In the genomic region with DNA sequence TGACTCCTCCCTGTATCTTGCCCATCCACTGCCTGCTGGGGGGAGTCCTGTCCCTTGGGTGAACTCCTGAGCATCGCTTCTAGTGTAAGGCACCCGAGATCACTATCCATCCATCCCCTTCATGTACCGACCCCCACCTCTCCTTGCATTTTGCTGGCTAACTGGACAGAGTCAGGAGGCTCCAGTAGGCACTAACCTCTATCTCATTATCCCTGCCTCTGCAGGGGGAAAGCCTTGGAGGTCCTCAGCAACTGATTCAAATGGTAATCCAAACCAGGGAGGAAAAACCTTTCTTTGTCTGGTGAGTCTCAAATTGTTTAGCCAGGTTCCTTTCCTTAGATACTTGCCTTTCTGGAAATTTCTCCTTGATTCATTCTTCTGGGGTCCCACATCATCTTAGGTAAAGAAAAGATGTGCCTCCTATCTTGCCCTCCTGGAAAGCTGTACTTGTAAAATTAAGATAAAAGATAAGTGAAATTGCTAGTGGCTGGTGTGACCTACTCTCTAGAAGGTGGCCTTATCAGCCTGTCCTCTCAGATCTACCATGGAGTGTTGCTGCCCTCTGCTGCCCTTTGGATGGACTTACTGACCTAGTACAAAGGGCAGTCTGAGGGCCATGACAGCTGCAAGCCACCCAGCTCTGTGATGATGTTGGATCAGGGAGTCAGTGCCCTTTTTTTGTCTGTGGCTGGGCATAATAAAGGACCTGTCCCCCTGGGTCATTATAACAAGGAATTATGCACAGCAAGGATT, we compare ENCODE assay signal across 9 mouse cellular contexts. TPM values are rescaled to one million over a fixed set of nuclear protein-coding genes. Genes with fewer than 3 reads are reported as not detected.
DNase-seq lines count a peak whose midpoint lies in the region; ATAC-seq and TF ChIP-seq lines count a peak whose summit lies in the region.
"Had no signal": no experiment of that assay in that cellular context is flagged by ENCODE, and none has a peak within 500 bp of the region (broad histone marks: within the 10 kb centered on the region; RNA-seq: fewer than 3 reads in every experiment).

No protein-coding gene starts in this region.

- 73% methylated on average over 3 of the region's 3 CpGs for WGBS in kidney, postnatal 0 days
- WGBS in liver, adult 2 months: 78% methylated on average over 3 of the region's 3 CpGs
- WGBS in neural tube, embryonic 11.5 days: 68% methylated on average over 3 of the region's 3 CpGs

- H3K9ac ChIP-seq in kidney, postnatal 0 days (ENCODE audit: low read depth, low read length): no peak overlapping the region
- H3K9ac ChIP-seq in liver, adult 2 months (ENCODE audit: low read depth, low read length): no peak overlapping the region
- no peak overlapping the region for H3K9ac ChIP-seq in neural tube, embryonic 11.5 days (ENCODE audit: low read length)

- H3K4me2 ChIP-seq in kidney, postnatal 0 days (ENCODE audit: low read length): no peak overlapping the region
- no peak overlapping the region for H3K4me2 ChIP-seq in neural tube, embryonic 11.5 days (ENCODE audit: low read depth)

- peak; percentile 81 for TF ChIP-seq CTCF in kidney, postnatal 0 days (IDR thresholded peaks at IDR 0.05; ENCODE audit: low read depth)
- peak; percentile 78 for TF ChIP-seq CTCF in liver, adult 2 months (IDR thresholded peaks at IDR 0.05; ENCODE audit: low read depth, low read length)

- ATAC-seq in kidney, postnatal 0 days (replicated peaks; ENCODE audit: low FRiP score, low read depth): no peak
- ATAC-seq in neural tube, embryonic 11.5 days (ENCODE audit: insufficient read depth, low FRiP score, low TSS enrichment): no peak

- H3K27ac ChIP-seq in kidney, postnatal 0 days: no peak overlapping the region
- H3K27ac ChIP-seq in liver, adult 2 months (replicated peaks; ENCODE audit: insufficient read depth, low read depth, low read length): no peak overlapping the region
- no peak overlapping the region for H3K27ac ChIP-seq in neural tube, embryonic 11.5 days (ENCODE audit: low read depth, low read length)

- TF ChIP-seq POLR2A in liver, adult 2 months (IDR thresholded peaks at IDR 0.05; ENCODE audit: extremely low read depth, insufficient read depth, low read length): no peak

- no peaks in the 10 kb centered on the region for H3K4me1 ChIP-seq in kidney, postnatal 0 days (replicated peaks; ENCODE audit: insufficient read depth, low read length)
- H3K4me1 ChIP-seq in liver, adult 2 months (ENCODE audit: control insufficient read depth, insufficient read depth, low read length): no peaks in the 10 kb centered on the region
- no peaks in the 10 kb centered on the region for H3K4me1 ChIP-seq in neural tube, embryonic 11.5 days (ENCODE audit: control insufficient read depth, insufficient read depth, low read length)

- H3K79me2 ChIP-seq in liver, adult 2 months (ENCODE audit: control insufficient read depth, insufficient read depth, low read length): no peaks in the 10 kb centered on the region

- H3K36me3 ChIP-seq in kidney, postnatal 0 days (ENCODE audit: insufficient read depth, low read length): no peaks in the 10 kb centered on the region
- H3K36me3 ChIP-seq in liver, adult 2 months (ENCODE audit: control insufficient read depth, insufficient read depth, low read length): no peaks in the 10 kb centered on the region
- H3K36me3 ChIP-seq in neural tube, embryonic 11.5 days (ENCODE audit: control insufficient read depth, insufficient read depth, low read length): no peaks in the 10 kb centered on the region

- no peaks in the 10 kb centered on the region for H3K27me3 ChIP-seq in kidney, postnatal 0 days (ENCODE audit: insufficient read depth, low read length)
- H3K27me3 ChIP-seq in liver, adult 2 months (ENCODE audit: control insufficient read depth, insufficient read depth, low read length): no peaks in the 10 kb centered on the region
- no peaks in the 10 kb centered on the region for H3K27me3 ChIP-seq in neural tube, embryonic 11.5 days (ENCODE audit: control insufficient read depth, insufficient read depth, low read length)

- no peak overlapping the region for H3K4me3 ChIP-seq in kidney, postnatal 0 days (replicated peaks; ENCODE audit: low read depth, low read length)
- no peak overlapping the region for H3K4me3 ChIP-seq in liver, adult 2 months (ENCODE audit: insufficient read depth, low read depth, low read length)
- H3K4me3 ChIP-seq in neural tube, embryonic 11.5 days (ENCODE audit: low read depth, low read length): no peak overlapping the region
- H3K4me3 ChIP-seq: erythroblast, embryonic 14.5 days had no signal

- H3K9me3 ChIP-seq in kidney, postnatal 0 days (replicated peaks; ENCODE audit: low read length): no peaks in the 10 kb centered on the region
- H3K9me3 ChIP-seq in neural tube, embryonic 11.5 days (ENCODE audit: control insufficient read depth, low read length): no peaks in the 10 kb centered on the region

- peak; percentile 26 to 52 for DNase-seq in urinary bladder, adult 18-20 months (ENCODE audit: low spot score in 2 of 2)
- no peak for DNase-seq in urinary bladder, postnatal 10 days (ENCODE audit: low spot score)
- peak; percentile 83 for DNase-seq in cerebellum, adult 9-11 months
- peak; percentile 39 to 68 for DNase-seq in gastrocnemius, postnatal 4 days (ENCODE audit: low spot score in 2 of 2)
- peak; percentile 75 for DNase-seq in kidney, postnatal 0 days (ENCODE audit: low spot score)
- DNase-seq in liver, adult 2 months (ENCODE audit: extremely low read depth, low read depth, low spot score): peak; percentile 76
- peak; percentile 84 for DNase-seq in neural tube, embryonic 11.5 days (ENCODE audit: low spot score)
- DNase-seq in testis, postnatal 14 days (ENCODE audit: low spot score): peak; percentile 29

RNA-seq across cellular contexts. Expression of a gene that starts 7.3 kb away (rescaled TPM):
- not detected for total RNA-seq in gastrocnemius, postnatal 4 days (2021)
- not detected in 2 replicates for polyA plus RNA-seq in kidney, postnatal 0 days (2015; fragmentation: Nextera tagmentation; extraction: Ambion mirVana)
- total RNA-seq in liver, adult 2 months (2014; rRNA removed): 0.34 TPM in 1 of 2 replicates, not detected in the other
- not detected in 2 replicates for polyA plus RNA-seq in liver, adult 2 months (2012; rRNA removed)
- polyA plus RNA-seq in neural tube, embryonic 11.5 days (2014; fragmentation: Nextera tagmentation; extraction: Ambion mirVana): not detected in 2 replicates
- polyA plus RNA-seq: erythroblast, embryonic 14.5 days had no signal

RNA-seq across cellular contexts. Expression of a gene that starts 10.3 kb away (rescaled TPM):
- total RNA-seq in gastrocnemius, postnatal 4 days (2021): not detected
- not detected in 2 replicates for polyA plus RNA-seq in kidney, postnatal 0 days (2015; fragmentation: Nextera tagmentation; extraction: Ambion mirVana)
- total RNA-seq in liver, adult 2 months (2014; rRNA removed): not detected in 2 replicates
- not detected in 2 replicates for polyA plus RNA-seq in liver, adult 2 months (2012; rRNA removed)
- polyA plus RNA-seq in neural tube, embryonic 11.5 days (2014; fragmentation: Nextera tagmentation; extraction: Ambion mirVana): not detected in 2 replicates
- polyA plus RNA-seq: erythroblast, embryonic 14.5 days had no signal

RNA-seq across cellular contexts. Expression of a gene that starts 46.8 kb away (rescaled TPM):
- 10 to 100 TPM in 1 of 2 experiments, 1 to 10 TPM in 1; 7.3 to 10.2 TPM for total RNA-seq in gastrocnemius, postnatal 4 days (2021)
- 0.64 and 0.75 TPM in 2 replicates for polyA plus RNA-seq in kidney, postnatal 0 days (2015; fragmentation: Nextera tagmentation; extraction: Ambion mirVana)
- total RNA-seq in liver, adult 2 months (2014; rRNA removed): under 0.01 and 0.47 TPM in 2 replicates
- not detected in 2 replicates for polyA plus RNA-seq in liver, adult 2 months (2012; rRNA removed)
- 16.6 and 17.7 TPM in 2 replicates for polyA plus RNA-seq in neural tube, embryonic 11.5 days (2014; fragmentation: Nextera tagmentation; extraction: Ambion mirVana)

Comparison
In these comparisons a context has a peak if more than half of its experiments do, and no peak if none do; other contexts are left out.
1. RNA of a gene that starts 46.8 kb away (polyA plus RNA-seq): 16.6 to 17.7 TPM in neural tube, embryonic 11.5 days; 0.64 to 0.75 TPM in kidney, postnatal 0 days and not detected in liver, adult 2 months; every median in the first group is over 10 times any median in the second.